Mouse (Mus musculus) lung, embryonic 14.5 days (tissue): ENCODE data around the gene Fbxl2. TPM values are rescaled to one million over a fixed set of nuclear protein-coding genes. Genes with fewer than 3 reads are reported as not detected.

Experiments used
- ATAC-seq: fragments of 200-750 bp; cut with Nextera tagmentation; 2 replicates; pipeline ENCODE4 v1.8.0; 2017; ENCODE audit warnings: mild to moderate bottlenecking, moderate TSS enrichment, moderate library complexity; ENCODE audit not compliant: insufficient read depth
- DNase-seq: peaks from one replicate; pipeline ENCODE4 v3.0.0-alpha.2; 2015
- H3K27ac ChIP-seq: fragments of 300-500 bp; sonication (generic); 2 replicates; pipeline ENCODE4 v1.5.1; 2014; ENCODE audit warnings: low read depth, mild to moderate bottlenecking, moderate library complexity
- H3K27me3 ChIP-seq: fragments of 300-500 bp; sonication (generic); 2 replicates; pipeline ENCODE4 v1.6.1; 2014; ENCODE audit warnings: low read length, control low read depth; ENCODE audit not compliant: insufficient read depth
- H3K36me3 ChIP-seq: fragments of 300-500 bp; sonication (generic); 2 replicates; pipeline ENCODE4 v1.6.1; 2014; ENCODE audit warnings: control low read depth; ENCODE audit not compliant: insufficient read depth
- H3K4me1 ChIP-seq: fragments of 300-500 bp; sonication (generic); 2 replicates; pipeline ENCODE4 v1.6.1; 2014; ENCODE audit warnings: antibody characterized with exemption, control low read depth; ENCODE audit not compliant: insufficient read depth
- H3K4me2 ChIP-seq: fragments of 300-500 bp; sonication (generic); 2 replicates; pipeline ENCODE4 v1.6.1; 2014; ENCODE audit warnings: mild to moderate bottlenecking
- H3K4me3 ChIP-seq: fragments of 300-500 bp; sonication (generic); 2 replicates; pipeline ENCODE4 v1.5.1; 2014; ENCODE audit warnings: low read depth, low read length
- H3K9ac ChIP-seq: fragments of 300-500 bp; sonication (generic); 2 replicates; pipeline ENCODE4 v1.6.1; 2014
- H3K9me3 ChIP-seq: fragments of 300-500 bp; sonication (generic); 2 replicates; pipeline ENCODE4 v1.6.1; 2016; ENCODE audit warnings: low read depth, low read length, control low read depth
- CTCF ChIP-seq: IDR thresholded peaks from 2 replicates; pipeline ENCODE4 v1.5.1; 2016; ENCODE audit warnings: antibody characterized with exemption, low read depth
- WGBS: fragments of 180-500 bp; shearing (Covaris S2); extraction: QIAGEN DNeasy Blood & Tissue Kit; methylation state at CpG from one replicate; pipeline ENCODE4 v1.1.7; 2014; 5-methylcytosine and 5-hydroxymethylcytosine counted together
- polyA plus RNA-seq: library from polyadenylated mRNA; unstranded; fragments of >200 nt; fragmentation: Nextera tagmentation; extraction: Ambion mirVana; gene quantifications from 2 replicates; pipeline ENCODE4 v1.2.1, GENCODE M21; 2014

Fbxl2 gene
- polyA plus RNA-seq, 1 experiment from 2014 or later: 3.3 TPM

DNA sequence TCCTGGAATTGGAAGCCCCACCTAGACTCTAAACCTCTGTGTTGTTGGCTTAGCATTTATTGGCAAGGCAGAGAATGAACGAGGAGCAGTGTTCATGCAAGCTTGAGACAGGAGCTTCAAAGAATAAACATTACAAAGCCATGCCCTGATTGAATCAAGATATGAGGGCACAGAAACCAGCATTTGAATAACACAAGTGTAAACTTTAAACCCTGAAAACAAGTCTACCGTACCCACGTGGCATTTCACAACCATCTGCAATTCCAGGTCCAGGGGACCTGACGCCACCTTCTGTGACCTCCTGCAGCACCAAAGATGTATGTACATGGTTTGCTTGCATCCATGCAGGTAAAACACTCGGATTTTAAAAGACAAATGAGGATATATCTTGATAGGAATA lies 123.3 kb downstream of the Fbxl2 start:
- 90% methylated on average over 5 of the region's 5 CpGs for WGBS
- no peak for TF ChIP-seq CTCF
- no peak for DNase-seq

DNA sequence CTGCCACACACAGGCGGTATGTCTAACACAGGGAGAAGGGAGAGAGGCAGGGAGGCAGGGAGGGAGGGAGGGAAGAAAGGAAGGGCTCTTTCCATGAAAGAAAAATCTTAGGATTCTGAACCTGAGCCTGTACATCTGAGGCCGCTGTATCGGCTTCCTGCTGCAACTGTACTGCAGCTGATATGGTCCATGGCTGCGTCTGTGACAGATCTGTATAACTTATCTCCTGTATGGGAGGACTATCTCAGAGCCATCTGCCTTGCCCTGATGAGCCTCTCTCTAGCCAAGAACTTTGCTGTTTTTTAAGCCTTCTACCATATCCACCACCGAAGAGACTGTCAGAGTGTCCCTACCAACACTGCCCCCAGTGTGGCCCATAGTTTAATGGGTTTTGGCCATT lies 130.2 kb downstream of the Fbxl2 start:
- peaks cover 34% of the 10 kb centered on the region for H3K36me3 ChIP-seq
- H3K4me2 ChIP-seq: no peak overlapping the region
- WGBS: 92% methylated on average over 5 of the region's 5 CpGs

More for the DNA sequence above, 123.3 kb downstream of the Fbxl2 start:
- no peak for ATAC-seq
- Histone ChIP-seq H3K4me3 (no peak overlapping the region), H3K9ac (no peak overlapping the region), H3K4me1 (no peaks in the 10 kb centered on the region), H3K27ac (no peak overlapping the region), H3K27me3 (no peaks in the 10 kb centered on the region), H3K36me3 (peaks cover 22% of the 10 kb centered on the region; the same call in 1 of the 2 replicates), H3K9me3 (no peaks in the 10 kb centered on the region), H3K4me2 (no peak overlapping the region)

More for the DNA sequence above, 130.2 kb downstream of the Fbxl2 start:
- Histone ChIP-seq H3K4me1 (no peaks in the 10 kb centered on the region), H3K27me3 (no peaks in the 10 kb centered on the region), H3K9me3 (no peaks in the 10 kb centered on the region), H3K27ac (no peak overlapping the region), H3K9ac (no peak overlapping the region), H3K4me3 (no peak overlapping the region)
- TF ChIP-seq CTCF: no peak
- ATAC-seq (no peak), DNase-seq (no peak)

Other genes with a start within 250 kb of the Fbxl2 start
- 46.6 and 48.9 TPM in 2 replicates for gene Ubp1, start 115.3 kb downstream of the Fbxl2 start, polyA plus RNA-seq
- 0.26 and 0.46 TPM in 2 replicates for gene Susd5, start 10.9 kb upstream of the Fbxl2 start, polyA plus RNA-seq